Mouse (Mus musculus) hindbrain, embryonic 11.5 days (tissue): ENCODE measurements around the gene Olfr449. TPM values are rescaled to one million over a fixed set of nuclear protein-coding genes. Genes with fewer than 3 reads are reported as not detected.

Experiments used
- polyA plus RNA-seq: library from polyadenylated mRNA; unstranded; fragments of >200 nt; fragmentation: Nextera tagmentation; extraction: Ambion mirVana; gene quantifications from 2 replicates; pipeline ENCODE4 v1.2.1, GENCODE M21; 2014

The Olfr449 gene
- polyA plus RNA-seq, 1 experiment from 2014 or later = not detected

Other genes with a start within 250 kb of the Olfr449 start
- gene Tcaf3, start 236.7 kb upstream of the Olfr449 start, polyA plus RNA-seq = not detected in 2 replicates
- 2.1 and 2.6 TPM in 2 replicates for gene Tcaf2, start 189.1 kb upstream of the Olfr449 start, polyA plus RNA-seq
- 161 and 162 TPM in 2 replicates for gene Tcaf1, start 124.3 kb upstream of the Olfr449 start, polyA plus RNA-seq
- not detected in 2 replicates for gene Olfr453, start 95.0 kb upstream of the Olfr449 start, polyA plus RNA-seq
- gene Olfr38, start 78.0 kb upstream of the Olfr449 start, polyA plus RNA-seq = not detected in 2 replicates
- gene Olfr452, start 49.3 kb upstream of the Olfr449 start, polyA plus RNA-seq = not detected in 2 replicates
- gene Olfr450, start 22.4 kb upstream of the Olfr449 start, polyA plus RNA-seq = not detected in 2 replicates
- not detected in 2 replicates for gene Olfr448, start 56.1 kb downstream of the Olfr449 start, polyA plus RNA-seq
- gene Olfr447, start 74.5 kb downstream of the Olfr449 start, polyA plus RNA-seq = not detected in 2 replicates
- gene Olfr446, start 87.0 kb downstream of the Olfr449 start, polyA plus RNA-seq = not detected in 2 replicates
- gene Olfr444, start 114.7 kb downstream of the Olfr449 start, polyA plus RNA-seq = not detected in 2 replicates